Mouse (Mus musculus): ENCODE measurements at regions not wholly inside any gene's neighbourhood (a gene's known extent, or its start where the extent isn't known, plus 50 kb on each side); places are given as distances from the start of the nearest gene placed in this dataset.

GRCm38 (mm10) chr8:23314275-23315123 is 903.3 kb downstream of the Mrps31 start:
- H3K27me3 ChIP-seq (replicated peaks): no peaks in the 10 kb centered on the region
- H3K4me3 ChIP-seq (replicated peaks): no peak overlapping the region
- H3K36me3 ChIP-seq: no peaks in the 10 kb centered on the region
- H3K4me2 ChIP-seq: no peak overlapping the region
- 74% methylated on average over 16 of the region's 16 CpGs for WGBS
- ATAC-seq (ENCODE audit: low FRiP score): no peak
- no peaks in the 10 kb centered on the region for H3K4me1 ChIP-seq
- 0 out of 2 replicates have a peak overlapping the region, but pooled peaks have one; percentile 10 for H3K27ac ChIP-seq (replicated peaks)
- H3K9me3 ChIP-seq (replicated peaks): 0 out of 2 replicates have a peak, but pooled peaks cover 3% of the 10 kb centered on the region
- H3K9ac ChIP-seq (replicated peaks): no peak overlapping the region

- no peaks in the 10 kb centered on the region for H3K9me3 ChIP-seq (replicated peaks)
- no peaks in the 10 kb centered on the region for H3K36me3 ChIP-seq
- H3K27me3 ChIP-seq (replicated peaks): no peaks in the 10 kb centered on the region
- H3K9ac ChIP-seq (replicated peaks): no peak overlapping the region
- no peak overlapping the region for H3K27ac ChIP-seq (replicated peaks)
- H3K4me3 ChIP-seq (replicated peaks): no peak overlapping the region
- H3K4me2 ChIP-seq: no peak overlapping the region
- ATAC-seq (ENCODE audit: low FRiP score): no peak
- no peaks in the 10 kb centered on the region for H3K4me1 ChIP-seq
- WGBS: 59% methylated on average over 9 of the region's 9 CpGs
Measured at GRCm38 (mm10) chr8:23319556-23319955, 908.4 kb downstream of the Mrps31 start.

- 76% methylated on average over 5 of the region's 5 CpGs for WGBS
- no peak overlapping the region for H3K27ac ChIP-seq (replicated peaks)
Measured at GRCm38 (mm10) chr8:23321166-23321565, 910.0 kb downstream of the Mrps31 start.

GRCm38 (mm10) chr8:23327283-23327682 is 916.1 kb downstream of the Mrps31 start:
- 85% methylated on average over 4 of the region's 4 CpGs for WGBS
- no peak overlapping the region for H3K4me3 ChIP-seq (replicated peaks)
- H3K27ac ChIP-seq (replicated peaks): no peak overlapping the region
- no peak overlapping the region for H3K4me2 ChIP-seq
- ATAC-seq (ENCODE audit: low FRiP score): no peak
- H3K9ac ChIP-seq (replicated peaks): no peak overlapping the region
- no peaks in the 10 kb centered on the region for H3K27me3 ChIP-seq (replicated peaks)
- no peaks in the 10 kb centered on the region for H3K4me1 ChIP-seq
- H3K9me3 ChIP-seq (replicated peaks): no peaks in the 10 kb centered on the region
- no peaks in the 10 kb centered on the region for H3K36me3 ChIP-seq

More at GRCm38 (mm10) chr8:23321166-23321565, 910.0 kb downstream of the Mrps31 start:
- Histone ChIP-seq H3K36me3 (no peaks in the 10 kb centered on the region), H3K4me2 (no peak overlapping the region), H3K4me1 (no peaks in the 10 kb centered on the region), H3K27me3 (replicated peaks) (no peaks in the 10 kb centered on the region), H3K4me3 (replicated peaks) (no peak overlapping the region), H3K9ac (replicated peaks) (no peak overlapping the region), H3K9me3 (replicated peaks) (no peaks in the 10 kb centered on the region)
- no peak for ATAC-seq (ENCODE audit: low FRiP score)

GRCm38 (mm10) chr8:23344161-23344560 is 933.0 kb downstream of the Mrps31 start:
- no peak for ATAC-seq (ENCODE audit: low FRiP score)
- H3K36me3 ChIP-seq: no peaks in the 10 kb centered on the region
- 30% methylated on average over 4 of the region's 4 CpGs for WGBS
- no peaks in the 10 kb centered on the region for H3K4me1 ChIP-seq
- no peak overlapping the region for H3K9ac ChIP-seq (replicated peaks)
- H3K27me3 ChIP-seq (replicated peaks): no peaks in the 10 kb centered on the region
- H3K4me3 ChIP-seq (replicated peaks): no peak overlapping the region
- no peak overlapping the region for H3K27ac ChIP-seq (replicated peaks)
- 0 out of 2 replicates have a peak, but pooled peaks cover 4% of the 10 kb centered on the region for H3K9me3 ChIP-seq (replicated peaks)
- no peak overlapping the region for H3K4me2 ChIP-seq

- Histone ChIP-seq H3K4me2 (no peak overlapping the region), H3K4me3 (replicated peaks) (no peak overlapping the region), H3K4me1 (no peaks in the 10 kb centered on the region), H3K9me3 (replicated peaks) (no peaks in the 10 kb centered on the region), H3K27ac (replicated peaks) (no peak overlapping the region), H3K36me3 (no peaks in the 10 kb centered on the region), H3K27me3 (replicated peaks) (no peaks in the 10 kb centered on the region), H3K9ac (replicated peaks) (no peak overlapping the region)
- WGBS: 87% methylated on average over 15 of the region's 15 CpGs
- ATAC-seq (ENCODE audit: low FRiP score): no peak
Measured at GRCm38 (mm10) chr8:23351367-23351930, 940.3 kb downstream of the Mrps31 start.

- 59% methylated on average over 6 of the region's 6 CpGs for WGBS
- no peak overlapping the region for H3K4me2 ChIP-seq
- H3K9ac ChIP-seq (replicated peaks): no peak overlapping the region
- no peaks in the 10 kb centered on the region for H3K36me3 ChIP-seq
- no peaks in the 10 kb centered on the region for H3K27me3 ChIP-seq (replicated peaks)
- no peaks in the 10 kb centered on the region for H3K9me3 ChIP-seq (replicated peaks)
- no peak overlapping the region for H3K27ac ChIP-seq (replicated peaks)
- no peak overlapping the region for H3K4me3 ChIP-seq (replicated peaks)
- no peak for ATAC-seq (ENCODE audit: low FRiP score)
- no peaks in the 10 kb centered on the region for H3K4me1 ChIP-seq
Measured at GRCm38 (mm10) chr8:23352259-23353106, 941.3 kb downstream of the Mrps31 start.

- Histone ChIP-seq H3K9me3 (replicated peaks) (peaks cover 6% of the 10 kb centered on the region; the same call in 1 of the 2 replicates), H3K4me2 (no peak overlapping the region), H3K4me3 (replicated peaks) (no peak overlapping the region), H3K27ac (replicated peaks) (no peak overlapping the region), H3K9ac (replicated peaks) (no peak overlapping the region), H3K4me1 (peaks cover 4% of the 10 kb centered on the region; the same call in 1 of the 2 replicates), H3K27me3 (replicated peaks) (no peaks in the 10 kb centered on the region), H3K36me3 (no peaks in the 10 kb centered on the region)
- ATAC-seq (ENCODE audit: low FRiP score): no peak
- WGBS: 32% methylated on average over 12 of the region's 12 CpGs
Measured at GRCm38 (mm10) chr8:23360061-23360622, 949.0 kb downstream of the Mrps31 start.

- 0 out of 2 replicates have a peak overlapping the region, but pooled peaks have one; percentile 10 for H3K9ac ChIP-seq (replicated peaks)
- peak; percentile 55 for ATAC-seq (ENCODE audit: low FRiP score)
Measured at GRCm38 (mm10) chr8:23360850-23361274, 949.7 kb downstream of the Mrps31 start.

More at GRCm38 (mm10) chr8:23360850-23361274, 949.7 kb downstream of the Mrps31 start:
- H3K36me3 ChIP-seq: no peaks in the 10 kb centered on the region
- H3K9me3 ChIP-seq (replicated peaks): peaks cover 6% of the 10 kb centered on the region; the same call in 1 of the 2 replicates
- no peak overlapping the region for H3K4me3 ChIP-seq (replicated peaks)
- H3K4me1 ChIP-seq: peaks cover 4% of the 10 kb centered on the region; the same call in 1 of the 2 replicates
- 7% methylated on average over 9 of the region's 9 CpGs for WGBS
- H3K27me3 ChIP-seq (replicated peaks): no peaks in the 10 kb centered on the region
- H3K4me2 ChIP-seq: no peak overlapping the region
- peak overlapping the region; percentile 45 for H3K27ac ChIP-seq (replicated peaks)
